ENCODE assay signal across 15 mouse cellular contexts in the genomic region with DNA sequence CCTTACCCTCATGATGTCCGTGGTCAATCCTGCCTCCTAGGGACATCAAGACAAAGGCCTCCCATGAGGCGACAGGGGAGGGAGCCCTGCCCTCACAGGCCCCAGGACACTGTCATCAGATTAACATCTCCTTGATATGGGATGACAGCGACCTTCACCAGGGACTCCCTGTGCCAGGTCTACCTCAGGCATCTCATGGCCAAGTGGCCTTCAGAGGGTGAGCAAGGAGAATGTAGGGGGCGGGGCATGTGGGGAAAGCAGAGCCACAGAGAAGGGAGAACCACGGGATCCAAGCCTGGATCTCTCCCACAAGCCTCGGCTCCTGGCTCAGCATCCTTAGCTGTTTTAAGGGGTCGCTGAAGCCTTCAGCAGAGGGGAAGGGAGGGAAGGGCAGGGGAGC. TPM values are rescaled to one million over a fixed set of nuclear protein-coding genes. Genes with fewer than 3 reads are reported as not detected.
"Had no signal": no experiment of that assay in that cellular context is flagged by ENCODE, and none has a peak within 500 bp of the region (broad histone marks: within the 10 kb centered on the region; RNA-seq: fewer than 3 reads in every experiment).

No protein-coding gene starts in this region.

- H3K4me2 ChIP-seq: kidney, embryonic 15.5 days; lung, embryonic 14.5 days; midbrain, embryonic 13.5 days; neural tube, embryonic 12.5 days; neural tube, embryonic 15.5 days had no signal

- ATAC-seq: liver, postnatal 0 days; lung, postnatal 0 days; midbrain, embryonic 13.5 days had no signal

- H3K27me3 ChIP-seq: kidney, embryonic 15.5 days; midbrain, embryonic 13.5 days; neural tube, embryonic 12.5 days; neural tube, embryonic 15.5 days had no signal

- DNase-seq: kidney, adult 8-10 months; kidney, postnatal 10 days; layer of hippocampus, postnatal 36 days; lung, embryonic 14.5 days; thymus, adult 18-20 months; thymus, postnatal 36 days had no signal

- H3K9me3 ChIP-seq: kidney, embryonic 15.5 days; midbrain, embryonic 13.5 days; neural tube, embryonic 12.5 days; neural tube, embryonic 15.5 days had no signal

- H3K27ac ChIP-seq: kidney, embryonic 15.5 days; left cerebral cortex, adult 2 months; liver, embryonic 14.5 days; macrophage; midbrain, embryonic 13.5 days; neural tube, embryonic 12.5 days; neural tube, embryonic 15.5 days had no signal

- H3K36me3 ChIP-seq: kidney, embryonic 15.5 days; midbrain, embryonic 13.5 days; neural tube, embryonic 12.5 days; neural tube, embryonic 15.5 days had no signal

- H3K9ac ChIP-seq: kidney, embryonic 15.5 days; liver, embryonic 14.5 days; liver, postnatal 0 days; lung, embryonic 14.5 days; midbrain, embryonic 13.5 days; neural tube, embryonic 12.5 days; neural tube, embryonic 15.5 days had no signal

- H3K4me3 ChIP-seq: kidney, embryonic 15.5 days; left cerebral cortex, adult 2 months; midbrain, embryonic 13.5 days; neural tube, embryonic 12.5 days; neural tube, embryonic 15.5 days had no signal

RNA-seq across cellular contexts. Expression of a gene that starts 52.4 kb away (rescaled TPM):
- polyA plus RNA-seq: macrophage had no signal
